Mouse (Mus musculus): Measurements from ENCODE around the gene Aaas. TPM values are rescaled to one million over a fixed set of nuclear protein-coding genes. Genes with fewer than 3 reads are reported as not detected.
"Not testable (repeated sequence)": the region's sequence is repeated elsewhere in the genome, so short reads cannot be mapped to it uniquely, and the experiment has no call there.

Aaas gene
- polyA plus RNA-seq, 1 experiment: 29.7 TPM

DNA sequence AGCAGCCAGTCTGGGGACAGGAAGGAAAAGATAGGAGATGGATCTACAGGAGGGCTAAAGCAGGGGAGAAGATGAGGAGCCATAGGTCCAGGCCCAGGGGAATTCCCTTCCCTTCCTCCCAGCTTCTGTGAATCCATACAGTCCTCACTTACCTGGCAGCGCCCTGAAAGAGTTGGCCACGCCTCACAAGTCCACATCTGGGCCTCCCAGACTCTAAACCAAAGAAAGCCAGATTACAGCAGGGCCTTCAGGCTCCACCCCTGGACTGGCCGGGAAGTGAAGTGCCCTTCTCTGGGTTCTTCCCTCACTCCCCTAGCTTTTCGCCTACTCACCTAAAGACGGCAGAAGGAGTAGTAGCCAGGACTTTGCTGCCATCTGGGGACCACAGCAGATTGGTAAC lies 11.0 kb downstream of the Aaas start:
- no peak for TF ChIP-seq POLR2A (IDR thresholded peaks at IDR 0.05; ENCODE audit: borderline replicate concordance, insufficient read depth, low read length)
- TF ChIP-seq CTCF (IDR thresholded peaks at IDR 0.05; ENCODE audit: borderline replicate concordance, insufficient read depth, low read depth, low read length): no peak
- DNase-seq: no peak
- Histone ChIP-seq H3K27ac (ENCODE audit: insufficient read depth, low read length) (no peak overlapping the region), H3K4me3 (replicated peaks; ENCODE audit: insufficient read depth, low read depth, low read length) (no peak overlapping the region), H3K27me3 (ENCODE audit: control insufficient read depth, insufficient read depth, low read length) (no peaks in the 10 kb centered on the region), H3K4me1 (ENCODE audit: control insufficient read depth, insufficient read depth, low read length) (no peaks in the 10 kb centered on the region)
- 75% methylated on average over 5 of the region's 5 CpGs for WGBS

DNA sequence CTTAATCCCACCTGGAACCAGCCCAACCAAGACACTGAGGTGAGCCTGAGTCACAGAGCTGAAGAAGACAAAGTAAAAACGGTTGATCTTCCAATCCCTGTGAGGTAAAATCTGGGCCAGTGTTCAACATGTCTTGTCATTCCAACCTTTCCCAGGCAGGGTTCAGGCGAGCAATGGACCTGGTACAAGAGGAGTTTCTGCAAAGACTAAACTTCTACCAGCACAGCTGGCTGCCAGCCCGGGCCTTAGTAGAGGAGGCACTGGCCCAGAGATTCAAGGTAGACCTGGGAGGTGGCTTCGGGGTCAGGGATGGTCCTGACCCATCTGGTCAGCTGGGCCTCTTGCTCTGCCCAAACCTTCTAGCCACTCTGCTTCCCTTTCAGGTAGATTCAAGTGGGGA lies 13.6 kb downstream of the Aaas start:
- peaks cover 5% of the 10 kb centered on the region; the same call in 1 of the 2 replicates for H3K4me1 ChIP-seq (ENCODE audit: control insufficient read depth, insufficient read depth, low read length)
- DNase-seq: no peak
- no peaks in the 10 kb centered on the region for H3K27me3 ChIP-seq (ENCODE audit: control insufficient read depth, insufficient read depth, low read length)
- H3K27ac ChIP-seq (ENCODE audit: insufficient read depth, low read length): no peak overlapping the region
- 78% methylated on average over 4 of the region's 4 CpGs for WGBS
- no peak for TF ChIP-seq POLR2A (IDR thresholded peaks at IDR 0.05; ENCODE audit: borderline replicate concordance, insufficient read depth, low read length)
- TF ChIP-seq CTCF (IDR thresholded peaks at IDR 0.05; ENCODE audit: borderline replicate concordance, insufficient read depth, low read depth, low read length): no peak
- no peak overlapping the region for H3K4me3 ChIP-seq (replicated peaks; ENCODE audit: insufficient read depth, low read depth, low read length)

DNA sequence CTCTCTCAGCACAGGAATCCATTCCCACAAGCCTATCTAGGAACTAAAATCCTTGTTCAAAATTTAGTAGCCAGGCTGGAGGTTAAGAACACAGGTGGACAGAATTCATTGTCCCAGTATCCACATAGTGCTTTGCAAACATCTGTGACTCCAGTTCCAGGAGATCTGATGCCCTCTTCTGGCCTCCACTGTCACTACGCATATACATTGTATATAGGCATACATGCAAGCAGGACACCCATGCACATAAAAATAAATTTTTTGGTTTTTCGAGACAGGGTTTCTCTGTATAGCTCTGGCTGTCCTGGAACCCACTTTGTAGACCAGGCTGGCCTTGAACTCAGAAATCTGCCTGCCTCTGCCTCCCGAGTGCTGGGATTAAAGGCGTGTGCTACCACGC lies 14.6 kb downstream of the Aaas start:
- H3K27ac ChIP-seq (ENCODE audit: insufficient read depth, low read length); H3K27me3 ChIP-seq (ENCODE audit: control insufficient read depth, insufficient read depth, low read length); DNase-seq; H3K4me3 ChIP-seq (replicated peaks; ENCODE audit: insufficient read depth, low read depth, low read length); H3K4me1 ChIP-seq (ENCODE audit: control insufficient read depth, insufficient read depth, low read length): not testable (repeated sequence)
- 93% methylated on average over 5 of the region's 5 CpGs for WGBS
- TF ChIP-seq CTCF (IDR thresholded peaks at IDR 0.05; ENCODE audit: borderline replicate concordance, insufficient read depth, low read depth, low read length): 0 out of 2 replicates have a peak, but pooled peaks have one; percentile 20

DNA sequence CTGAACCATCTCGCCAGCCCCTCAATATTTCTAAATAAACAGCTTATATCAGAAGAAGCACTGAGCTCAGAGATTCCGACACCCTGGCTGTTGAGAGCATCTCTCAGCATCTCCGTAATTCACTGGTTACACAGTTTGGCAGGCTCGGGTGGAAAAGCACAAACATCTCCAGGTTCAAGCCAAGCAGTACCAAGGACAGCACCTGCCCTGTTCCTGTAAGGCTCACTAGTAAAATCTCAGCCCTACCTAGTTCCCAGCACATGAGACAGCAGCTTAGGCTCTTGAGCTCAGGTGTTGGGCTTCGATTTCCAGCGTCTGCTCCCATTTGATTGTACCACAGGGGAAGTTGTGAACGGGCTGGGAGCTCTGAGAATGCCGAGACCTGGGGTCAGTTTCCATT lies 15.3 kb downstream of the Aaas start:
- WGBS: 88% methylated on average over 8 of the region's 8 CpGs
- Histone ChIP-seq H3K4me1 (ENCODE audit: control insufficient read depth, insufficient read depth, low read length) (peaks cover 8% of the 10 kb centered on the region), H3K27me3 (ENCODE audit: control insufficient read depth, insufficient read depth, low read length) (no peaks in the 10 kb centered on the region), H3K27ac (ENCODE audit: insufficient read depth, low read length) (no peak overlapping the region), H3K4me3 (replicated peaks; ENCODE audit: insufficient read depth, low read depth, low read length) (no peak overlapping the region)
- no peak for TF ChIP-seq CTCF (IDR thresholded peaks at IDR 0.05; ENCODE audit: borderline replicate concordance, insufficient read depth, low read depth, low read length)
- TF ChIP-seq POLR2A (IDR thresholded peaks at IDR 0.05; ENCODE audit: borderline replicate concordance, insufficient read depth, low read length): no peak
- DNase-seq: no peak

DNA sequence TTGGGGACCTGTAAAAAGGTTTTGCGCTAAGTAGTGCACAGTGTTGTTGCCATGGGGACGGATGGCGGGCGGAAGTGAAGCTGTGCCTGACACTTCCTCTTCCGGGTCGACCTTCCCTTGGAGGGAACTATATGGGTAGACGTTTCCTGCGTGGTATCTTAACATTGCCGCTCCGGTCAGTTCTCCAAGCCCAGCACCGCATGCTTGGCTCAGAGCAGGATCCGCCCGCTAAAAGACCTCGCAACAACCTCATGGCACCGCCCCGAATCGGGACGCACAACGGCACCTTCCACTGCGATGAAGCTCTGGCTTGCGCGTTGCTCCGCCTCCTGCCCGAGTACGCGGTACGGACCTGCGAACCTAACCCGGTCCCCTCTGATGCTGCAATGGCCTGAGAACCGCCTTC lies 19.0 kb downstream of the Aaas start, which contains the start of gene Myg1:
TSS of gene Myg1 (plus strand) at position 100 of the 406 bp plus-strand sequence.
- H3K27me3 ChIP-seq (ENCODE audit: control insufficient read depth, insufficient read depth, low read length): no peaks in the 10 kb centered on the region
- H3K4me1 ChIP-seq (ENCODE audit: control insufficient read depth, insufficient read depth, low read length): peaks cover 8% of the 10 kb centered on the region
- WGBS: under 1% methylated on average over 30 of the region's 30 CpGs
- peak within 1 kb of the TSS; percentile 94 for H3K4me3 ChIP-seq (replicated peaks; ENCODE audit: insufficient read depth, low read depth, low read length)
- DNase-seq: peak; percentile 82 to 83
- no peak within 1 kb of the TSS for H3K27ac ChIP-seq (ENCODE audit: insufficient read depth, low read length)
- TF ChIP-seq POLR2A (IDR thresholded peaks at IDR 0.05; ENCODE audit: borderline replicate concordance, insufficient read depth, low read length): peak; percentile 72; the same call in 1 of the 2 replicates
- no peak for TF ChIP-seq CTCF (IDR thresholded peaks at IDR 0.05; ENCODE audit: borderline replicate concordance, insufficient read depth, low read depth, low read length)

DNA sequence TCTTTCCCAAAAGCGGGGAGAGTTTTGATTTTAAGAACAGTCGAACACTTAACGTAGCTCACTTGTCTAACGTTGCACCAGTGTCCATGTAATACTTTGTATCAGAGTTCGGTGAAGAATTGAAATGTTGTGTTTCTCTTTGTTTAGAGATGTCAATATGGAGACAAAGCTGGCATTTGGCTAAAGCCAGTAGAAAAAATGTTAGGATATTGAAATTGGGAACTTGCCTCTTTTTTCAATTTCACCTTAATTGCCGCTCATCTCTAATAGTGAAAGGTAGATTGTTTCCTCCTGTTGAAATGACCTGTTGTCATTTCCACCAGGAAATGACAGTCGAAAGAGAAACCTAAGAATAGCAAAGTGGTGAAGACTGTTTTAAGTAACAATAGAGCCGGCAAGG lies 23.7 kb downstream of the Aaas start:
- Histone ChIP-seq H3K4me3 (replicated peaks; ENCODE audit: insufficient read depth, low read depth, low read length) (peak overlapping the region; percentile 78), H3K27ac (ENCODE audit: insufficient read depth, low read length) (no peak overlapping the region), H3K27me3 (ENCODE audit: control insufficient read depth, insufficient read depth, low read length) (no peaks in the 10 kb centered on the region), H3K4me1 (ENCODE audit: control insufficient read depth, insufficient read depth, low read length) (peaks cover 5% of the 10 kb centered on the region; the same call in 1 of the 2 replicates)
- no peak for DNase-seq
- WGBS: 64% methylated on average over 8 of the region's 8 CpGs
- TF ChIP-seq CTCF (IDR thresholded peaks at IDR 0.05; ENCODE audit: borderline replicate concordance, insufficient read depth, low read depth, low read length): no peak

DNA sequence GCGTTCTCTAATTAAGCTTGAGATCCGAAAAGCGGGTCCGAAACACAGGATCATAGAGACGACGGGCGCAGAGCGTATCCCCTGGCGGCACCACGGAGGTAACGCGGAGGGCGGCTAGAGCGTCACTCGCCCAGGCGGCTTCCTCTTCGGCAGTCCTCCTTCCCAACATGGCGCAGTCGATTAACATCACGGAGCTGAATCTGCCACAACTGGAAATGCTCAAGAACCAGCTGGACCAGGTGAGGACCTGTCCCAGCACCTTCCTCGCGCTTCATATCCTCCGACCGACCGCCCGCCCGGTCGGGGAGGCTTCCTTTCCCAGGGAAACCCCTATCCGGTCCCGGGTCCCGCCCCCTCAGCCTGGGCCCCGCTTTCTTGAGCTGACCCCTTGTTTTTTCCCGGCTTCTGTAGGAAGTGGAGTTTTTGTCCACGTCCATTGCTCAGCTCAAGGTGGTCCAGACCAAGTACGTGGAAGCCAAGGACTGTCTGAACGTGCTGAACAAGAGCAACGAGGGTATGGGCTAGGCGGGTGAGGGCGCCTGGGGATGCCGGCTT lies 24.5 kb downstream of the Aaas start, which contains the start of gene Pfdn5:
TSS of gene Pfdn5 (plus strand) at position 95 of the 555 bp plus-strand sequence.
- WGBS: under 1% methylated on average over 40 of the region's 40 CpGs
- Histone ChIP-seq H3K4me3 (replicated peaks; ENCODE audit: insufficient read depth, low read depth, low read length) (peak within 1 kb of the TSS; percentile 78), H3K27ac (ENCODE audit: insufficient read depth, low read length) (peak within 1 kb of the TSS; percentile 46), H3K27me3 (ENCODE audit: control insufficient read depth, insufficient read depth, low read length) (no peaks in the 10 kb centered on the region), H3K4me1 (ENCODE audit: control insufficient read depth, insufficient read depth, low read length) (peaks cover 4% of the 10 kb centered on the region; the same call in 1 of the 2 replicates)
- peak; percentile 61 for TF ChIP-seq POLR2A (IDR thresholded peaks at IDR 0.05; ENCODE audit: borderline replicate concordance, insufficient read depth, low read length)
- TF ChIP-seq CTCF (IDR thresholded peaks at IDR 0.05; ENCODE audit: borderline replicate concordance, insufficient read depth, low read depth, low read length): no peak; the same call in 1 of the 2 replicates
- DNase-seq: peak; percentile 88

DNA sequence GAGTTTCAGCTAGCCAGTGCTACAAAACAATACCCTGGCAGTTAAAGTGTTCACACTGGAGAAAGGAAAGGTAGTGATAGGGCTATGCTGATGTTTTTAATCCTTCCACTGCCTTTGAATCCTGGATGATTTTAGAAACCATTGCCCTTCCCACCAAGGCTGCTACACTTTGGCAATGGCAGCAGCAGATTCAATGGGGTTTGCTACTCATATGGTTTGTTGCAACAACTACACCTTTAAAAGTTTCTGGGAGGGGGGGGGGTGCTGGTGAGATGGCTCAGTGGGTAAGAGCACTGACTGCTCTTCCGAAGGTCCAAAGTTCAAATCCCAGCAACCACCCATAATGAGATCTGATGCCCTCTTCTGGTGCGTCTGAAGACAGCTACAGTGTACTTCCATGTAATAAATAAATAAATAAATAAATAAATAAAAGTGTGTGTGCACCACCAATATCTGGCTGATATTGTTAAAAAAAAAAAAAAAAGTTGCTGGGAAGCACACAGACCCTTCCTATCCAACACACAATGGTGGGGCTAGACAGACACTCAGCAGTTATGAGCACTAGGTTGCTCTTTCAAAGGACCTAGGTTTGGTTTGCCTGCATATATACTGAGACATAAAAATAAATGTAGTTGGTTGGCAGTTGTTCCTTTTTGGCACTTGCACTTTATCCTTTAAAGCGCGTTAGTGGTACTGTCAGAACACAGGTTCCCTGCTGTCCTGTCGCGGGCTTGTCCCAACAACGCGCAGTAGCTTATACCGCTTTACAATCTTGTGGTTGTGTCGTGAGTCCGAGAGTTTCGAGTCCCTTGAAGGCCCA lies 25.7 kb downstream of the Aaas start:
- WGBS: 69% methylated on average over 12 of the region's 12 CpGs
- Histone ChIP-seq H3K27me3 (ENCODE audit: control insufficient read depth, insufficient read depth, low read length) (no peaks in the 10 kb centered on the region), H3K4me1 (ENCODE audit: control insufficient read depth, insufficient read depth, low read length) (0 out of 2 replicates have a peak, but pooled peaks cover 2% of the 10 kb centered on the region), H3K4me3 (replicated peaks; ENCODE audit: insufficient read depth, low read depth, low read length) (no peak overlapping the region), H3K27ac (ENCODE audit: insufficient read depth, low read length) (no peak overlapping the region)
- peak; percentile 34 to 39 for DNase-seq
- no peak for TF ChIP-seq POLR2A (IDR thresholded peaks at IDR 0.05; ENCODE audit: borderline replicate concordance, insufficient read depth, low read length)
- TF ChIP-seq CTCF (IDR thresholded peaks at IDR 0.05; ENCODE audit: borderline replicate concordance, insufficient read depth, low read depth, low read length): no peak

Measured in cerebellum, adult 2 months (tissue).